Mouse (Mus musculus) limb, embryonic 10.5 days (tissue): Measurements from ENCODE around the gene Lrrc75a. TPM values are rescaled to one million over a fixed set of nuclear protein-coding genes. Genes with fewer than 3 reads are reported as not detected.
A peak's percentile ranks its signal among the peaks of the same experiment; 100 is the strongest.

Experiments
- DNase-seq: peaks from one replicate; pipeline ENCODE4 v3.0.0-alpha.2; 2017; ENCODE audit warnings: low spot score
- H3K27ac ChIP-seq: fragments of 300-500 bp; sonication (generic); 2 replicates; pipeline ENCODE4 v1.5.1; 2016; ENCODE audit warnings: mild to moderate bottlenecking
- H3K27me3 ChIP-seq: fragments of 300-500 bp; sonication (generic); 2 replicates; pipeline ENCODE4 v1.6.1; 2016; ENCODE audit warnings: low read depth, mild to moderate bottlenecking; ENCODE audit not compliant: poor library complexity, severe bottlenecking
- H3K36me3 ChIP-seq: fragments of 300-500 bp; sonication (generic); 2 replicates; pipeline ENCODE4 v1.6.1; 2016; ENCODE audit warnings: mild to moderate bottlenecking, moderate library complexity
- H3K4me1 ChIP-seq: fragments of 300-500 bp; sonication (generic); 2 replicates; pipeline ENCODE4 v1.6.1; 2016
- H3K4me3 ChIP-seq: fragments of 300-500 bp; sonication (generic); 2 replicates; pipeline ENCODE4 v1.5.1; 2016; ENCODE audit warnings: mild to moderate bottlenecking, moderate library complexity
- H3K9me3 ChIP-seq: fragments of 300-500 bp; sonication (generic); replicated peaks from 2 replicates; pipeline ENCODE4 v1.6.1; 2016; ENCODE audit warnings: mild to moderate bottlenecking
- WGBS: fragments of 180-500 bp; shearing (Covaris S2); methylation state at CpG from one replicate; pipeline ENCODE4 v1.1.7; 2016; 5-methylcytosine and 5-hydroxymethylcytosine counted together
- polyA plus RNA-seq: library from polyadenylated mRNA; unstranded; fragments of >200 nt; fragmentation: Nextera tagmentation; extraction: Ambion mirVana; gene quantifications from 2 replicates; pipeline ENCODE4 v1.2.1, GENCODE M21; 2016

The Lrrc75a gene
- polyA plus RNA-seq, 1 experiment from 2014 or later: 17.3 TPM

DNA sequence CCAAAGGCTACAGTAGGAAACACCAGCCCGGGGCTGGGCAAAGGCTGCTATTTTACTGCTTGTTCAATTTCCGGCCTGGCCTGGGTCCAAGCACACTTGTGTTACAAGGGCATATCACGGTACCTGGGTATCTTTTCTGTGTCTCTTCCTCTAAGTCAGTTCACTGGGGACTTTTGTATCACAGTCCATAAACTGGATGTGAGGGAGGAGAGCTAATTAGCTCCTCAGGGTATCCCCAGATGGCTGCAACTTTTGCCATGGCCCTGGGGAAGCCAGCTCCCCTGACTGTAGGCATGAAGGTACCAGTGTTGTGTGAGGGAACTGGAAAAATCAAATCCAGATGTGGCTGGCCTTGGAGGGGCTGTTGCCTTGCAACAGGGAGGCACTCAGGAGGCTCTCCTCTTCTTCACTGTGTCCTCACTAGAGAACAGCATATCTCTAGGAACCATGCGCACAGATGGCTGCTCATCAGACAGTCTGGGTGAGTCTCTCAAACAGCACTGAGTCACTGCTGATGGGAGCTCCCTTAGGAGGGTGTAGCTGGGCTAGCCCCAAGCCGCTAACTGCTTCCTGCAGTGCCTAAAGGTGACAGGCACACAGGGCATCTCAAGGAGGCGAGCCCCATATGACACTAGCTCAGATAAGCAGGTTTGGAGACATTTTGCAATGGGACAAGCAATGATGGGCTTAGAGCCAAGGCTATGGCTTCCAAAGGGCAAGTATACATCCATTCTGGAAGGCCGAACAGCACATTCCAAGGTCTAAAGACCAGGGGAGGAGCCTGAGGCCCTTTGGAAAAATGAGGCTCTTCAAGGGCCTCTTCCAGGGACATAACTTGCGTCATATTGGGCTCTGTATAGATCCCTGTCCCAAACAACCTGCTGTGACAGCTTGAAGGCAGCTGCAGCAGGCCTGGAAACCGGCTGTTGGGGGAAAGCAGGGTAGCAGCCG is 23.7 kb downstream of the Lrrc75a start:
- H3K36me3 ChIP-seq: peaks cover 17% of the 10 kb centered on the region
- peaks cover 68% of the 10 kb centered on the region for H3K4me1 ChIP-seq
- peak overlapping the region; percentile 91 for H3K27ac ChIP-seq
- peak; percentile 71 for DNase-seq
- H3K9me3 ChIP-seq: 0 out of 2 replicates have a peak, but pooled peaks cover 1% of the 10 kb centered on the region
- 47% methylated on average over 10 of the region's 10 CpGs for WGBS
- H3K27me3 ChIP-seq: no peaks in the 10 kb centered on the region
- peak overlapping the region; percentile 23 for H3K4me3 ChIP-seq

DNA sequence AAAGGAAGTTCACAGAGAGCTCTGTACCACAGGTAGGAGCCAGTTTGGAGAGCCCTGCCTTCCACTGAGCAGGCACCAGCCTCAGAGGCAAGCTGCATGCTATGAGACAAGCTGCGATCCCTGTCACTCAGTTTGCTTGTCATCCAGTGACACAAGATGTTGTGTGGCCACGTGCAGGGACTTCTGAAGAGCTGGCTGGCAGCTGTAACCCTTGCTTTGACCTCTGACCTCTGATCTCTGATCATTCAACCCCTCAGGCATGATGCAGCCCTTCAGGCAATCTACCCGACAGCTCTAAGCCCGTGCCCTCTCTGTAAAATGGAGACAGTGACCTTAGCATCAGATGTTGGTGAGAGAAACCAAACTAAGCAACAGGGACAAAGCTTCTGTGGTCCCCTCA is 25.5 kb downstream of the Lrrc75a start:
- Histone ChIP-seq H3K36me3 (peaks cover 35% of the 10 kb centered on the region), H3K27ac (peak overlapping the region; percentile 91), H3K9me3 (0 out of 2 replicates have a peak, but pooled peaks cover 1% of the 10 kb centered on the region), H3K4me1 (peaks cover 50% of the 10 kb centered on the region), H3K4me3 (no peak overlapping the region), H3K27me3 (no peaks in the 10 kb centered on the region)
- WGBS: 23% methylated on average over 4 of the region's 4 CpGs
- DNase-seq: no peak

DNA sequence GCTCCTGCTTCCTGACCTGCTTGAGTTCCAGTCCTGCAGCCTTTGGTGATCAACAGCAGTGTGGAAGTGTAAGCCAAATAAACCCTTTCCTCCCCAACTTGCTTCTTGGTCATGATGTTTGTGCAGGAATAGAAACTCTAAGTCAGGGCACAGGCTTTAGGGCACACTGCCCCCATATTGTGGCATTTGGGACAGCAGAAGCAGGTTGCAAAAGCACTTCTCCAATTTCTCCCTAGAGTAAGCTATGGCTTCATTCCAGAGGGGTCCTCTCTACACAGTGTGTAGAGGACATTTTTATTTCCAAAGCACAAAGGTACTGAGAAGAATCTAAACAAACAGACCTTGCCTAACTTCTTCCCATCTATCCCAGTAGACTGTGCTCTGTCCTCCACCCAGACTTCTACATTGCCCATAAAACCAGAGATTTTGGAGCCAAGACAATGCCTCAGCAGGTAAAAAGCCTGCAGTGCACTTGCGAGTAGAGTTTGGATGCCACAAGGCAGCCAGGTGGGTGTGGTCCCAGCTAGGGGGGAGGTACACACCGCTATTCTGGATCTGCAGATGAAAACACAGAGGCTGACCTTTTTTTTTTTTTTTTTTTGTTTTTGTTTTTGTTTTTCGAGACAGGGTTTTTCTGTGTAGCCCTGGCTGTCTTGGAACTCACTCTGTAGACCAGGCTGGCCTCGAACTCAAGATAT is 26.6 kb downstream of the Lrrc75a start:
- 81% methylated on average over 4 of the region's 4 CpGs for WGBS
- Histone ChIP-seq H3K27ac (no peak overlapping the region), H3K36me3 (peaks cover 41% of the 10 kb centered on the region)

DNA sequence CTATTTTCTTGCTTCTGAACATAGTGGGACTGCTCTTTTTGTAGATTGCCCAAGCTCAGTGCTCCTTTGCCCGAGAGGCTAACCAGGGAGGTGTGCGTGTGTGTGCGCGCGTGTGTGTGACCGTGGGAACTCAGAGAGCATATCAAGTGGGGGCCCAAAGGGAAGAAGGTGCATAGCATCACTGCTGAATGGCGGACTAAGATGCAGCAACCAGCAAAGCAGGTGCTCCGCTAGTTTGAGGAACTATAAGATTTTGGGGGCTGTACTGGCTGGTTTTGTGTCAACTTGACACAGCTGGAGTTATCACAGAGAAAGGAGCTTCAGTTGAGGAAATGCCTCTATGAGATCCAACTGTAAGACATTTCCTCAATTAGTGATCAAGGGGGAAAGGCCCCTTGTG is 27.2 kb downstream of the Lrrc75a start:
- H3K4me3 ChIP-seq: no peak overlapping the region
- H3K27me3 ChIP-seq: no peaks in the 10 kb centered on the region
- no peak overlapping the region for H3K27ac ChIP-seq
- no peak for DNase-seq
- H3K36me3 ChIP-seq: peaks cover 43% of the 10 kb centered on the region
- 94% methylated on average over 8 of the region's 8 CpGs for WGBS
- peaks cover 39% of the 10 kb centered on the region for H3K4me1 ChIP-seq
- no peaks in the 10 kb centered on the region for H3K9me3 ChIP-seq

More for the DNA sequence above, 26.6 kb downstream of the Lrrc75a start:
- peaks cover 41% of the 10 kb centered on the region for H3K4me1 ChIP-seq
- H3K9me3 ChIP-seq: 0 out of 2 replicates have a peak, but pooled peaks cover 1% of the 10 kb centered on the region
- no peak for DNase-seq
- H3K27me3 ChIP-seq: no peaks in the 10 kb centered on the region
- H3K4me3 ChIP-seq: no peak overlapping the region

DNA sequence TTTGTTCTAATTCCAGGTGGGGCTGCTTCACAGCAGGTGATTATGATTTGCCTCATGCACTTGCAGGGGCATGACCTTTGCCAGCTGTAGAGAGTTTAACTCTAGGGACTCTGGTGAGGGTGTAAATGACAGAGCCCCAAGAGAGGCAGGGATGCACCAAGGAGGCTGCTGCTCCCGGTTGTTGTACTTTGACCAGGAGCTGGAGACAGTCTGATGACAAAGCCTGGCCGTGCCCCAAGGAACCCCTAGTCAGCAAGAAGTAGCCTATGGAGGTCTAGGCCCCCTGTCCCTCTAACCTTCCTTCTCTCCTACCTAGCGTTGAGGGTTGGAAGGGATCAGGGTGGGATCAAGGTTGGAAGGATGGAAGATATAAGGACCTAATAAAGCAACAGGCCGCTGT is 32.9 kb downstream of the Lrrc75a start:
- Histone ChIP-seq H3K4me3 (no peak overlapping the region), H3K27me3 (no peaks in the 10 kb centered on the region), H3K36me3 (peaks cover 75% of the 10 kb centered on the region), H3K9me3 (no peaks in the 10 kb centered on the region), H3K4me1 (peaks cover 29% of the 10 kb centered on the region), H3K27ac (peak overlapping the region; percentile 89)
- WGBS: 92% methylated on average over 4 of the region's 4 CpGs
- no peak for DNase-seq

DNA sequence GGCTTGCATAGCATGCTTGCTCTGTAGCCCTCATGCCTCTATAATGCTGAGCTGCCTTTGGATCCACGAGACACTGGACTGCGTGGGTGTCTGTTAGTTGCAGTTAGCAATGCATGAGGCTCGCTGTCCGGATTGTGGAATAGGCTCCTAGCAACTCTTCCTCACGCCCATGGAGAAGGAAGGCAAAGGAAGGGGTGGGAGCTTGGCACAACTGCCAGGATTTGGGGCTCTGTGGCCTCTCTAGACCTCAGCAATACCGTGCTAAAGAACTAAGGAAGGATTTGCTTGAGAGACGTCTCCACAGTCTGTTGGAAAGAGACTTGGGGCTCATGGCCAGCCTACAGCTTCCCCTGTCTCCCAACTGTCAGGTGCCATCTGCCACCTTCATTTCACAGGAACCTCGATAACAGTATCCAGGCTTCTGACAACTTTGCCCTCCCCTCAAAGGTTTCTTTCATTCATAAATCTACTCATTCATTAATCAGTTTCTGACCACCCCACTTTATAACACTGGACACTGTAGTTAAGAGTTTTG is 33.4 kb downstream of the Lrrc75a start:
- DNase-seq: no peak
- 90% methylated on average over 8 of the region's 8 CpGs for WGBS
- H3K36me3 ChIP-seq: peaks cover 75% of the 10 kb centered on the region
- no peak overlapping the region for H3K4me3 ChIP-seq
- peaks cover 29% of the 10 kb centered on the region for H3K4me1 ChIP-seq
- no peaks in the 10 kb centered on the region for H3K9me3 ChIP-seq
- H3K27ac ChIP-seq: peak overlapping the region; percentile 89
- no peaks in the 10 kb centered on the region for H3K27me3 ChIP-seq

DNA sequence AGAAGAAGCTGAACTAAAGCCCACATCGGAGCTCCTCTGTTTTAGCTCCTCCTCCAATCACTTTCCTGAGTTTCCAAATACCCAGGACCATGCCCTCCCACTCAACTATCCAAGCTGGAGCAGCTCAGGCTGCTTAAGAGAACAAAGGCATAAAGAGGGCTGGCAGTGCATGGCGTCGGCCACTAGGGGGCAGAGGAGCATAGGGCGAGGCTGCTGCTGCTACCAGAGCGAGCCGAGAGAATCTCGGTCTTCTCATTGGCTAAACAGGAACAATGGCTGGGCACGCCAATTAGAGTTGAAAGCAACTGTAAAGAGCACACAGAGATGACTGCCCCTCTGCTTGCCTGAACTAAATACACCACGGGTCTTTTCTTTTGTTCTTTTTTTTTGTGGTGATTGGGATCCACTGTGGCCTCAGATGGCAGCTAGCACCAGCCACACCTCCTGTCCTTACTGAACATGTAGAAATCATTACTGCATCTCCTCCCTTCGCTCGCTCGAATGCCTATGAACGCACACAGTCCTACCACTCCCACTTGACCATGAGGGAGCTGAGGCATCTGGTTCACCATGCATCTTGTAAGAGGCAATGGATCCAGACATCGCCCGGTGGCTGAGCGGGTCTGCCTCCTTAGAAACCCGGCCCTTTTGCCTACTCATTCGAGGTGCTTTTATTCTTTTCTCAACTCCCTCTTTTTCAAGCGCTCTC is 34.5 kb downstream of the Lrrc75a start:
- H3K4me1 ChIP-seq: peaks cover 29% of the 10 kb centered on the region
- H3K36me3 ChIP-seq: peaks cover 74% of the 10 kb centered on the region
- 24% methylated on average over 19 of the region's 19 CpGs for WGBS
- H3K27me3 ChIP-seq: no peaks in the 10 kb centered on the region
- H3K9me3 ChIP-seq: no peaks in the 10 kb centered on the region
- DNase-seq: peak; percentile 97
- peak overlapping the region; percentile 89 for H3K27ac ChIP-seq
- H3K4me3 ChIP-seq: peak overlapping the region; percentile 33

DNA sequence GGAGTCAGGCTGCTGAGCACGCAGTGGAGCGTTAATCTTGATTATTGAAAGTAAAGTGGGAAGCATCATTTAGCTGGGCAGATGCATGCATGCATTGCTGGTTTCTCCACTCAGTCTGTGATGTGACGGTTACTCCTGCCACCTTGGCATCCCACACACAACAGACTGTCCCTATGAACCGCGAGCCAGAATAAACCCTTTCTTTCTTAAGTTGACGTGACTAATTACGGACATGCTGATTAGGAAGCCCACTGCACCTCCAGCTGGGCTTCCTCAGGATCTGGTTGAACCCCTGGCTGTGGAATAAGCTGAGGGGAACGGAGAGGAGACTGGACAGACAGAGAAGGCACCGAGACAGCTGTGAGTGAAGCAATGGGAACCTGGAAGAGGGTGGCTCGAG is 35.7 kb downstream of the Lrrc75a start:
- Histone ChIP-seq H3K36me3 (peaks cover 74% of the 10 kb centered on the region), H3K9me3 (no peaks in the 10 kb centered on the region), H3K4me3 (no peak overlapping the region), H3K4me1 (peaks cover 29% of the 10 kb centered on the region), H3K27me3 (no peaks in the 10 kb centered on the region), H3K27ac (peak overlapping the region; percentile 89; the same call in 1 of the 2 replicates)
- 89% methylated on average over 10 of the region's 10 CpGs for WGBS
- peak; percentile 27 for DNase-seq

DNA sequence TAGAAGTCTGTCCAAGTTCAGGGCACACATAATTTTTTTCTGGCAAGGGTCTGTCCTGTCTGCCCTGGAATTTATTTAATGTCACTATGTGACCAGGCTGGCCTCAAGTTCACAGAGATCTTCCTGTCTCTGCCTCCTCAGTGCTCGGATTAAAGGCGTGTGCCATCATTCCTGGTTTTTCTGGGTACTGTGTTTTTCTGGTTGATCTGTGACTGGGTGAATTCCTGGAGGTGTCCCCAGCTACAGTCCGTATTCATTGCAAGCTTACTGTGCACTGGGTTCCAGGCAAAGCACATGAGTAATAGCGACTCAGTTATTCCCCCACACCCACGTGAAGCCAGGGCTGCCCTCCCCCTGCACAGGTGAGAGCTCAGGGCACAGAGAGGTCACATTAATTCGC is 38.0 kb downstream of the Lrrc75a start:
- no peaks in the 10 kb centered on the region for H3K9me3 ChIP-seq
- no peak overlapping the region for H3K4me3 ChIP-seq
- peaks cover 75% of the 10 kb centered on the region for H3K36me3 ChIP-seq
- no peak overlapping the region for H3K27ac ChIP-seq
- no peaks in the 10 kb centered on the region for H3K27me3 ChIP-seq
- H3K4me1 ChIP-seq: peaks cover 34% of the 10 kb centered on the region
- 88% methylated on average over 6 of the region's 6 CpGs for WGBS
- DNase-seq: no peak

DNA sequence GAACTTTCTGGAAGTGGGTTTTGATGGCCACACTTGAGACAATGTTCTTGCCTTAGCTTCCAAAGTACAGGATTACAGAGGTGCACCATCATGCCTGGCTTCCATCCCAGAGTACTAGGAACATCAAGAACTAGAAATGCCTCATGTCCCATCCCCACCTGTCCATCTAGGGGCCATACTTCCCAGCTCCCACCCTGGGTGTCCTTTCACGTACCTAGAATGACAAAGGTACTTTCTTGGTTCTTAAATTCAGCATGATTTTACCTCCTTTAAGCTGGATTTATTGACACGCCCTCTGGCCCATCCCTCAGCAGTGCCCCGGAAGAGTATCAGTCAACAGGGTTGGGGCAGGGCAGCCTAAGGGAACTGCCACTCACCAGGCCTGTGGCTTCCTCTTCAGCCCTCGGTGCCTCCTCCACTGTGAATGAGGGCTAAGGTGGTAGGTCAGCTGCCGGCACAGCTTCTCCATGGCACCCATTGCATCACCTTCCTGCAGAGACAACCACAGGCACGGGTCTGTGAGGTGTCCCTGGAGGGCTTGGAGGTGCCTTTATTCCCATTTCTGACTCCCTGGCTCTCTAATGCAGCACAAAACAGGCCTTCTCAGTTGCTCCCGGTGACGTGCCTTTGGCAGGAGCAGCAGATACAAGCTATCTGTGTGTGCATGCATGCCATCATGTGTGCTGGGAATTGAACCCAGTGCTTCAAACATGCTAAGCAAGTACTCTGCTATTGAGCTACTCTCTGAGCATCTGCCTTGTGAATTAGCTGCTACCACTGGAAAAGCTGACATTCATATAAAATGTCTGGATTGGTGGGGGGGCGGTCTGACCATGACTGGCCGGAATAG is 39.3 kb downstream of the Lrrc75a start:
- Histone ChIP-seq H3K4me3 (no peak overlapping the region), H3K4me1 (peaks cover 34% of the 10 kb centered on the region), H3K36me3 (peaks cover 82% of the 10 kb centered on the region), H3K9me3 (no peaks in the 10 kb centered on the region), H3K27me3 (no peaks in the 10 kb centered on the region), H3K27ac (no peak overlapping the region)
- 88% methylated on average over 10 of the region's 10 CpGs for WGBS
- DNase-seq: no peak

DNA sequence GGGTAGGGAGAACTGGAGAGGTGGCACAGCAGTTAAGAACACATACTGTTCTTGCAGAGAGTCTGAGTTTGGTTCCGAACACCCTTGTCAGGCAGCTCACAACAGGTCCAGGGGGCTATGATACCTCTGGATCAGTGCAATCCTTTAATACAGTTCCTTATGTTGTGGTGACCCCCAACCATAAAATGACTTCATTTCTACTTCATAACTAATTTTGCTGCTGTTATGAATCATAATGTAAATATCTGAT is 40.4 kb downstream of the Lrrc75a start:
- no peaks in the 10 kb centered on the region for H3K27me3 ChIP-seq
- H3K4me3 ChIP-seq: no peak overlapping the region
- no peak for DNase-seq
- no peaks in the 10 kb centered on the region for H3K9me3 ChIP-seq
- WGBS: 89% methylated on average over 1 of the region's 1 CpGs
- H3K36me3 ChIP-seq: peaks cover 91% of the 10 kb centered on the region
- H3K27ac ChIP-seq: no peak overlapping the region
- peaks cover 24% of the 10 kb centered on the region for H3K4me1 ChIP-seq
